Mouse (Mus musculus) frontal cortex, postnatal 14 days (tissue): ENCODE results near the gene Mgat3.

Experiments
- DNase-seq, 2 experiments: peaks; one replicate each; pipeline ENCODE4 v3.0.0; 2022; ENCODE audit warnings: low spot score in 2 of 2

Gene Mgat3

DNA sequence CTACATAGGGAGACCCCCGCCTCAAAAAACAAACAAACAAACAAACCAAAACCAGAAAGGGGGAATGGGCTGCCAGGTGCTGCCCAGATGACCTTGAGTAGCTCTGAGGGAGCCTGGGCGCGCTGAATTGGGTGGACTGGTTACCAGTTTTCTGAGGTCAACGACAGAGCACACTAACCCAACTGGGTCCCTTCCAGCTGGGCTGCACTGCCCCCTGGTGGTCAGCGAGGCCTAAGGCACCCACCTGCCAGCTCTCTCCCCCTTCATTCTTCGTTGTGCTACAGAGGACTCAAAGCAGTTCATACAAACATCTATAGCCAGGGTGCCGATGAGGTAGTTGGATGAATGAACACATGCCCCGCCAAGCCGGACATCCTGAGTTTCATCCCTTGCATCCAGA is 51.7 kb downstream of the Mgat3 start:
- DNase-seq = peak in 1 of 2 experiments; percentile 43

DNA sequence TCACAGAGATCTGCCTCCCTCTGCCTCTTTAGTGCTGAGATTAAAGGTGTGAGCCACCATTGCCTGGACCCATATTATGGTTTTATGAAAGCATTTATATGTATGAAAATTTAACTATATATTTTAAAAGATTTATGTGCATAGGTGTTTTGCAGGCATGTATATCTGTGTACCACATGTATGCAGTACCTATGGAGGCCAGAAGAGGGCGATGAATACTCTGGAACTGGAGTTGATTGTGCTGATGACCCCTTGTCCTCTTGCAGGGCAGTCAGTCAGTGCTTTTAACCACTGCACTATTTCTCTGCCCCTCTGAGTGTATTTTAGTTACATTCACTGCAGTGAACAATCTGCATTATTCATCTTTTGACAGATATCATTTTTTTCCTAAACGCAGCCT is 52.3 kb downstream of the Mgat3 start:
- no peak for DNase-seq

DNA sequence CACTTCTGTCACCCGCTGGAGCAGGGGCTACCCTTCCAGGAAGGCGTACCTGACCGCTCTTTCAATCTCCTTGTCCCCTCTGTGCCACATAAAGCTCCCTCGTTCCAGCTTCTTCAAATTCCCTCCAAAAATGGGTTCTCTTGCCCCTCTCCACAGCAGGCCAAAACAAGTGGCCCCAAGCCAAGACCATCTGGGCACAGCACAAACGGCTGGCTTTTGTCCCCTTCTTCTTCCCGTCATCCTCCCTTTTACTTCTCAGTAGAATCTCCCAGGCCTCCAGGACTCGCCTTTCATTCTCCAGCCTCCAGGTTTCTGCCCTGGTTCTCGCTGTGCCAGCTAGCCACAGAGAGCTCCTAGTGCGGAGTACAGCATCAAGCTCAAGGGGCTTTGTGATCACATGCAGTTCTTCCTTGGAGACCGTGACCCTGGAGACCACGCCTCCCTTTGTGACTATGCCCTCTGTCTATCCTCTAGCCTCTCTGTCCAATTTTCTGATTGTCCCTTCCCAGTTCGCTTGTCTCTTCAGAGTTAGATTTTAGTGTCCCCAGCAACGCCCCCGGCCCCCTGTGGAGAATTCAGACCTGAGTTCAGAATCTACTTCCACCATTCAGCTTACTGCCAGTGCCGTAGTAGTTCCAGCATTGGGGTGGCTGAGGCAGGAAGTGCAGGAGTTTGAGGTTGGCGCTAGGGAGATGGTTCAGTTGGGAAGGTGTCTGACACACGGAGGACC is 54.7 kb downstream of the Mgat3 start:
- DNase-seq = no peak

DNA sequence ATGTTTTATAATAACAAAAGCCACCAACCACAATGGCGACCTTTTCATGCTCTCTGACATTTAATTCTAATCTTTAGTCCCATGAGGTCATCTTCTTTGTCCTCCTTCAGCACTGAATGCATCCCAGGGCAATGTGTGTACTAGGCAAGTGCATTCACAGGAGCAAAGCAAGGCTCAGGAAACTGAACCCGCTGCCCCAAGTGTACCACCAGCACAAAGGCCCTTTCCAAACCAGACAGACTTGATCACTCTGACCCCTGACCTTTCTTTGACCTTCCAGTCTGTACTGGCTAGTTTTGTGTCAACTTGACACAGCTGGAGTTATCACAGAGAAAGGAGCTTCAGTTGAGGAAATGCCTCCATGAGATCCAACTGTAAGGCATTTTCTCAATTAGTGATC is 58.8 kb downstream of the Mgat3 start:
- DNase-seq = no peak

DNA sequence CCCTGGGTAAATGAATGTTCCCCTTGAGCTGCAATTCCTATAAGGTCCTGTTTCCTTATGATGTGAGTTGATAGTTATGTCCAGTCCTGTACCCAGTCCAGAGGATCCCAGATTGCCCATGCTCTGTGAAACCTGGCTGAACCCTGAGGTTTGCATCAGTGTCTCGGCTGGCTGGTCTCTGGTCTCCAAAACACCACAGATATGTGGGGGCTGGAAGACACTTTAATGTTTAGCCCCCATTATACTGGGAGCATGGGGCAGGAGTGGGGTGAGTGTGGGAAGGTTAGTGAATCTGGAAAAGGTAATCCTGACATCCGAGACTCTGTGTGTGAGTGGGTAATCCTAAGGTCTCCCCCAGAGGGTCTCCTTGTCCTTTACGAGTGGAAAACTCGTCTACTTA is 59.5 kb downstream of the Mgat3 start:
- no peak for DNase-seq

DNA sequence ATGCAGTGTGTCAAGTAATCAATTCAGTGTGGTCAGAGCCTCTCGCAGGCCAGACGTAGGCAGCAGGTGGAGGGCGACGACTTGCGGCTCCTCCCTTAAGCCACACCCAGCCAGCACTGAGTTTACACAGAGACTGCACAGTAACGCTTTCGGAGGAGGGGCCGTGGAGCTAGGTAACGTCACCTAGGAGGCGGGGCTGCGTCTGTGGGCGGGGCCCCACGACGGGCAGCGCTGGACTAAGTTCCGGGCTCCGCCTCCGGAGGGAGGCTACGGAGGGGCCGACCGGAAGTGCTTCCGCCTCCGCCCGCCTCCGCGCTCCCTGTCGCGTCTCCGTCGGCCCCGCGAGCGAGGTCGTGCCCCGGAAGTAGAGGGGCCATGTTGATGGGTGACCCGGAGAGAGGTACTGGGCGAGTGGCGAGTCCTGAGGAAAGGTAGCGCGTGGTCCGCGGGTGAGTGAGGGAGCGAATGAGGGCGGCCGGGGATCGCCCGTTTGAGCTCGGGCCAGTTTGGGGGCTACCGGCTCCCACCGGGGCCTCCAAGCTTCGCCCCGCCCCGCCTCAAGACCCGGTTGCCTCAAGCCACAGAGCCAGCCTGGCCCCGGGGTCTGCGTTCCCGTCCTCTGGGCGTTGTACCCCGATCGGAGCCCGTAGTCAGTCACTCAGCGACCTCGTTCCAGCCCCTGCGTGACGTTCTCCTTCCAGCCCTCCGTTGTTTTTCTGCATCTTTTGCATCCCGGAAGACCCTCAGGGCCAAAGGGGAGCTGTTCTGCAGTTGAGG is 60.4 kb downstream of the Mgat3 start, which contains the start of gene Mief1:
Gene Mief1 (plus strand): TSS at position 286 of the 777 bp plus-strand sequence.
- peak; percentile 93 to 95 for DNase-seq

DNA sequence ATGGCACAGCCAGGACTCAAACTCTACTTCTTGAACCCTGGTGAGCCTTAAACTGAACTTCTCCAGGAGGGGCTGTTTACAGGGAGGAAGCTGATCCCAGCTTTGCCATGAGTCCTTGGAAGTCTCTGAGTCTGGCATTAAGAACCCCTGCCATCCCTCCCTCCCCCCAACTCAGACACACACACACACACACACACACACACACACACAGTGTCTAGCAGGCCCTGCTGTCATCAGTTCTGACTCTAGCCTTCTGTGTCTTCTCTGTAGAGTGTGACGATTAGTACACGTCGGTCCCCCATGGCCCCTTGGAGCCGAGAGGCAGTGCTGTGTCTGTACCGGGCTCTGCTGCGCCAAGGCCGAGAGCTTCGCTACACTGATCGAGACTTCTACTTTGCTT is 62.0 kb downstream of the Mgat3 start, which contains the start of gene AC140267.1:
Gene AC140267.1 (plus strand): TSS at position 301 of the 400 bp plus-strand sequence.
- no peak for DNase-seq

DNA sequence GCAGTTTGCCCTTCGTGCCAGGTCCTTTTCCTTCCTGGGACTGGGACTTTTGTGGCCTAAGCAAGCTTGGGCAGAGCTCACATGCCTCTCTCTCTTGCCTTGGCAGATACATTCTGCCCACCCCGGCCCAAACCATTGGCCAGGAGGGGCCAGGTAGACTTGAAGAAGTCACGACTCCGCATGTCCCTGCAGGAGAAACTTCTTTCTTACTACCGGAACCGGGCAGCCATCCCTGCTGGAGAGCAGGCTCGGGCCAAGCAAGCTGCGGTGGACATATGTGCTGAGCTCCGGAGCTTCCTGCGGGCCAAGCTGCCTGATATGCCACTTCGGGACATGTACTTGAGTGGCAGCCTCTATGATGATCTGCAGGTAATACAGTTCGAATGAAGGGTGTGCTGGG is 74.6 kb downstream of the Mgat3 start:
- DNase-seq = no peak

DNA sequence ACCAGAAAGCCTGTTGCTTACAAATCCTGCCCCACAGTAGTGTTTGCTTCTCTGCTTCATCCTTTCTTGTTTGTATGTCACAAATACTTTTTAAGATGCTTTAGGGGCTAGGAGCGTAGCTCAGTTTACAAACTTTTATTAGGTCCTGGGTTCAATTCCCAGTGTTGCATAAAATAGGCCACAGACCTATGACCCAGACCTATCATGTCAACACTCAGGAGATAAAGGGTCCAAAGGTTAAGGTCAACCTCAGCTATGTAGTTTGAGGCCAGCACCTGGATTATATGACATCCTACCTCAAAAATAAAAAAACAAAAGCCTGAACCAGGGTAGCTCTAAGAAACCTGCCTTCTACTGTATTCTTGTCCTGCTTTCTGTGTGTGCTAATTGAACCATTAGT is 75.1 kb downstream of the Mgat3 start:
- no peak for DNase-seq

DNA sequence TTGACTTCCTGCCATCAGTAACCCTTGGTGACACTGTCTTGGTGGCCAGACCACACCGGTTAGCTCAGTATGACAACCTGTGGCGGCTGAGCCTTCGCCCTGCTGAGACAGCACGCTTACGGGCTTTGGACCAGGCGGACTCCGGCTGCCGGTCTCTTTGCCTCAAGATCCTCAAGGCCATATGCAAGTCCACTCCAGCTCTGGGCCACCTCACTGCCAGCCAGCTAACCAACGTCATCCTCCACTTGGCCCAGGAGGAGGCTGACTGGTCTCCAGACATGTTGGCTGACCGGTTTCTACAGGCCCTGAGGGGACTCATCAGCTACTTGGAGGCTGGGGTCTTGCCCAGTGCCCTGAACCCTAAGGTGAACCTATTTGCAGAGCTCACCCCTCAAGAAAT is 76.2 kb downstream of the Mgat3 start:
- DNase-seq = no peak

DNA sequence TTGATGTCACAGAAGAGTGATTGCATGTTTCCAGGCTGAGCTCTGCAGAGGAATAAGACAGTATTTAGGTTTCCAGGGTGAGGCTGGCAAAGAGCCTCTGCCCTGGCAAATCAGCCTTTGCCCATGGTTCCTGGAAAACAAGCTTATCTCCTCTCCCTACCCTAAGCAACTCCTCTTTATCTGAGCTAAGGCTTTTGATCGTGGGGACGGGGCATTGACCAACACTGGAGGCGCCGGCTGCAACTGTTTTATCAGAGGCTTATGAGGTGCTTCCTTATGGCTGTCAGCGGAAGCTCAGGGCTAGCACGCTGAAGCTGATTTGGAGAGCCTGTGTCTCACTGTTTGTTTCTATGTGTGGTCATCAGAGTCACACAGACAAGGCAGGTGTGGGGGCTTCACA is 77.1 kb downstream of the Mgat3 start:
- no peak for DNase-seq

DNA sequence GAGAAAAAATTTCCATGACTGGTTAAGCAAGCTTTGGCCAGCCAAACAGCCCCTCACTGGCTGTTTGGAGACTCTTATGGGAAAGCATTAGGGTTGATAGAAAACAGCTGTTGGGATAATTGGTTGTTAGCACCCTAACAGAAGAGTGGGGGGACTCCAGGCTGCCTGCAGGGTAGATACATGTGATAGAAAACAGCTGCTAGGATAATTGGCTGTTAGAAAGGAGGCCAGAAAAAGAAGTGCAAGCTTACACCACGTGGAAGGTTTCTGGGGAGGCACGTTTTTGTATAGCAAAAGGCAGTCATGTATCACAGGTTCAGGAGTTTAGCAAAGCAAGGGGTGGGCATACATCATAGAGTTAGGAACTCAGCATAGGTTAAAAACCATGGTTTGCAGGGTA is 80.0 kb downstream of the Mgat3 start:
- DNase-seq = no peak

DNA sequence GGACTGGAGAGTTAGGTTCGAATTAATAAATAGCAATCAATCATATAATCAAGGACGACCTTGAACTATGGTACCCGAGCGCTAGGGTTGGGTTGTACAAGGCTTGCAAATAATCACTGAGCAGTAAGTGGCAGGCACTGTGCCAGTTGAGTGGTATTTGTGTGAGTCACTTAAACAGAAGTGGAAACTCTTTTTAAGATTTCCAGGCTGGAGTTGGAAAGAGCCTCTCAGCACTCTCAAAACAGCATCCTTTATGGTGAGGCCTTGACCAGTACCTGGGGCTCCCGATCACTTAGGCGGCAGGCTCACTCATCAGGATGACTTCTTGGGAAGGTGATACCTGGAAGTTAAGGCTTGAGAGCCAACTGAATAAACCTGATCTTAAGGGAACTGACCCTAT is 80.7 kb downstream of the Mgat3 start:
- no peak for DNase-seq

DNA sequence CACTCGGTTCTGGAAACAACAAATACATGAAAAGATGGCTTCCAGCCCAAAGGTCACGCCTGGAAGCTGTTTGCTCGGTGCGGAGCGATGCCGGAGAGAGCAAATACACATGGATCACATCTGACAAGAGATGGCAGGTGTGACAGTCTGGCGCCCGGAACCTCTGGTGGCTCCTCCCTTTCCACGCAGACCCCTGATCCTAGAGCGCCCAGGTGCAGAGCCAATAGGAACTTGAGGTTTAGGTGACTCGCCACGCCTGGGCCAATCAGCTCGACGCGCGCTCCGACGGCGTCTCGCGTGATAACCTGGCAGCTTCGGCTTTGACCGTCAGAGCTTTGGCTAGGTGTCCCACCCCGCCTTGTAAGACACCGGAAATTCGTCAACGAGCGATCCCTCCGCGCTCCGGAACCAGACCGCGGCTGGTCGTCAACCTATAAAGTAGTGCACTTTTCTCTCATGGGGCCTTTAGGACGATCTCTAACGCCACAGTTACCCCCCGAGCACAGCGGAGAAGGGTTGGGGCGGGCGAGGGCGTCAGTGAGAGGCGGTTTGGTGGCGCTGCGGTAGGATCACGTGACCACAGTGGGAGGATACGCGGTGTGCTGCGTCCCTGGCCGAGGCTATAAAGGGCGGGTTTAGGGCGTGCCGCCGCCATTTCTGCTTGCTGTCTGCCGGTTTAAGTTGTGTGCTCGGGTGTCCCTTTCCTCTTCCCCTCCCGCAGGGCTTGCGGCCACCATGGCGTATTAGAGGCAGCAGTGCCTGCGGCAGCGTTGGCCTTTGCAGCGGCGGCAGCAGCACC is 81.5 kb downstream of the Mgat3 start, which contains the start of gene Atf4:
Gene Atf4 (plus strand): TSS at position 338 of the 799 bp plus-strand sequence.
- DNase-seq = peak; percentile 98 to 99

DNA sequence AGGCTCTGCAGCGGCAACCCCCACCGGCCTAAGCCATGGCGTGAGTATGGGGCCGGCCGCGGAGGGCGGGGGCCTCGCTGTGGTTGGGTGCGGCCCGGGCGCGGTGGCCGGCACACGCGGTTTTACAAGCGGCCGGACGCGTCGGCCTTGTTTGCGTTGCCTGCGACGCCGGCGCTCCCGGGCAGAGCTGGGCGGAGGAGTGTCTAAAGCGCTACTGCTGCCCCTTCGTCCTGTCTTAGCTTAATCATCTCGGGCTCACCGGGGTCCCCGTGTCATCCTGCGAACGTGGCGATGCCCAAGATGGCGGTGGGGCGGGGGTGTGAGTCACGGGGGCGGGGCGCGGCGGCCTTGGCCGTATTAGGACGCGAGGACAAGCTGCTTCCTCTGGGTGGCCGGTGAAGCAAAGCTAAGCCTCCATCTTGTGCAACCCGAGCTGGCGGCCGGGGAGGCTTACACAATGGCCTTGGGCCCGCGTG is 82.2 kb downstream of the Mgat3 start:
- DNase-seq = peak; percentile 43 to 48

DNA sequence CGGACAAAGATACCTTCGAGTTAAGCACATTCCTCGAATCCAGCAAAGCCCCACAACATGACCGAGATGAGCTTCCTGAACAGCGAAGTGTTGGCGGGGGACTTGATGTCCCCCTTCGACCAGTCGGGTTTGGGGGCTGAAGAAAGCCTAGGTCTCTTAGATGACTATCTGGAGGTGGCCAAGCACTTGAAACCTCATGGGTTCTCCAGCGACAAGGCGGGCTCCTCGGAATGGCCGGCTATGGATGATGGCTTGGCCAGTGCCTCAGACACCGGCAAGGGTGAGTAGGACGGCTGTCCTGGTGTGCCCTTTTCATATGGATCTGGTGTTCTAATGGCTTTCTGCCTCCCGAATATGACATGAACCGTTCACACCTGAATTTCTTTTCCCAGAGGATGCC is 82.7 kb downstream of the Mgat3 start:
- DNase-seq = no peak

DNA sequence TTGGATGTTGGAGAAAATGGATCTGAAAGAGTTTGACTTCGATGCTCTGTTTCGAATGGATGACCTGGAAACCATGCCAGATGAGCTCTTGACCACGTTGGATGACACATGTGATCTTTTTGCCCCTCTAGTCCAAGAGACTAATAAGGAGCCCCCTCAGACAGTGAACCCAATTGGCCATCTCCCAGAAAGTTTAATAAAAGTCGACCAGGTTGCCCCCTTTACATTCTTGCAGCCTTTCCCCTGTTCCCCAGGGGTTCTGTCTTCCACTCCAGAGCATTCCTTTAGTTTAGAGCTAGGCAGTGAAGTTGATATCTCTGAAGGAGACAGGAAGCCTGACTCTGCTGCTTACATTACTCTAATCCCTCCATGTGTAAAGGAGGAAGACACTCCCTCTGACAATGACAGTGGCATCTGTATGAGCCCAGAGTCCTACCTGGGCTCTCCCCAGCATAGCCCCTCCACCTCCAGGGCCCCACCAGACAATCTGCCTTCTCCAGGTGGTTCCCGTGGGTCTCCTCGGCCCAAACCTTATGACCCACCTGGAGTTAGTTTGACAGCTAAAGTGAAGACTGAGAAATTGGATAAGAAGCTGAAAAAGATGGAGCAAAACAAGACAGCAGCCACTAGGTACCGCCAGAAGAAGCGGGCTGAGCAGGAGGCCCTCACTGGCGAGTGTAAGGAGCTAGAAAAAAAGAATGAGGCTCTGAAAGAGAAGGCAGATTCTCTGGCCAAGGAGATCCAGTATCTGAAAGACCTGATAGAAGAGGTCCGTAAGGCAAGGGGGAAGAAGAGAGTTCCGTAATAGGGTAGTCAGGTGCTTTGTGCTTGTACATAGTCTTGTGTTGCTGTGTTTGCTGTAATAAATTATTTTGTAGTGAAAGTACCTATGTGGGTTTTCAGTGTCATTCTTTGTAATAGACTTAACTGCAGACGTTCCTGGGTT is 83.4 kb downstream of the Mgat3 start:
- no peak for DNase-seq

DNA sequence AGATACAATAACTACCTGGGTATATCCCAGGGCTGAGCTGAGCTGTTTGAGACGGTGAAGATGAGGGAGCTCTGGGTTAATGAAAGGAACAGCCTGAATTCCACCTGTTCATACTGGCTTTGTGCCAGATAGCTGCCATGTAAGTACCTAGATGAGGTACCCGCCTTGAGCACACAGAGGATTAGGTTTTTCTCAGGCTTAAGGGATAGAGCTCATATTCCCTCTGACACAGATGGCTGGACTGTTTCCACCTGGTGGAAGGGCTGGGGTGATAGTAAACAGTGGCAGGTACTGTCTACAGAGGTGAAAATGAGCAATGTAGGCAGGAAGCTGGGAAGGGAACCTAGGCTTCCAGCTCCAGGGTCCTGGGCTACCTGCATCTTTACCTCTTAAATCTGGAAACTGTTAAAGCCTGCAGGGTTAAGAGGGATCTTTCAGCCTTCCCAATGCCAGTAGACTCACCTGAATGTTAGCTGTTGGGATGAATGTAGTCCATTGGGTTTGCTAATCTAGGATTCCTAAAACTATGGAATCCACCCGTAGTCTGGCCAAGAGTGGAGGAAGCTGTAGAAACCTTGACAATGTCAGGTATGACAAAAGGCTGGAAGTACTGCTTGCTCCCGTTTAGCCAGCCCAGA is 84.2 kb downstream of the Mgat3 start:
- no peak for DNase-seq

DNA sequence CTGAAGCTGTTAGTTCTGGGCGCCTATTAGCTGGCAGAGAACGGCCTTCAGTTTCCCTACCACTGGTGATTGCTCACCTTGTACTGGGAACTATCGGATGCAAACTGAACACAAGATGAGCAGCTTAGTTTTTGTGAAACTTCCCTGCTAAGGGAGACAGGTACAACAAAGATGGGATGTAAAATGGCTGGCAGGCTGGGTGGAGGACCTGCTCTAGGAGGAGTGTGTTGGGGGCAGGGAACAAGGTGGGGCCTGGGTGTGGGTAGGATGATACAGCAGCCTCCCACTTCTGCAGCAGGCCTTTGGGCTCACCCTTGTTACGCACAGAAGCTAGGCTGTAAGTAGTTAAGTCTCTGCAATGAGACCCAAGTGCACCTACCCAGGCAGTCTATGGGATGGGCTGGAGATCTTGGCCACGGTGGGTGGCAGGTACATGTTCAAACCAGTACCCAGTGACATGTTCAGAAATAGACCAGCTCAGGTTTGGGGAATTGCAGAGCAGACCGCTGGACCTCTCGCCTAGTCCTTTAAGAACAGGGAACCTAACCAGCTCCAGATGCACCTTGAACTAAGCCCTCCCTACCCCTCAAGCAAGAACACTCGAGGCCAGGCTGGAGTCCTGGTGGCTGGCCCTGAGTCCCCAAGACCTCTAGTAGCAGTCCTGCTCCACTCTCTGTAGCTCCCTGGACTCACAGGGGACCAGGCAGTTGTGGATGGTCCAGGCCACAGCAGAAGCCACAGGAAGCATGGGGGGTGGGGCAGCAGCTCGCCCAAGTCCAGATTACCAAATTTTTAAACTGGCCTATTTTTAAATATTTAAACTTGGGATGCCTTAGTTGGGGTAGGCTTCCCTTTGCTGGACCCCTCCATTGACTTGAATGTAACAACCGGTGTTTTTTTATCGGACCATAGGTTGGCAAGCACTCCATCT is 85.0 kb downstream of the Mgat3 start:
- DNase-seq = no peak
